Mouse (Mus musculus) testis, postnatal 14 days (tissue): ENCODE measurements around the gene Nsmf.

ENCODE experiments used
- DNase-seq: peaks from one replicate; pipeline ENCODE4 v3.0.0; 2021; ENCODE audit warnings: low spot score

The Nsmf gene

GRCm38 (mm10) chr2:25054221-25055067 lies at the start of gene Nsmf:
Gene Nsmf (plus strand): TSS chr2:25054355.
- DNase-seq = peak; percentile 83

- no peak for DNase-seq
Observed at GRCm38 (mm10) chr2:25006767-25007166, 47.4 kb upstream of the Nsmf start.

GRCm38 (mm10) chr2:25008250-25008649 lies 45.9 kb upstream of the Nsmf start:
- no peak for DNase-seq

DNA sequence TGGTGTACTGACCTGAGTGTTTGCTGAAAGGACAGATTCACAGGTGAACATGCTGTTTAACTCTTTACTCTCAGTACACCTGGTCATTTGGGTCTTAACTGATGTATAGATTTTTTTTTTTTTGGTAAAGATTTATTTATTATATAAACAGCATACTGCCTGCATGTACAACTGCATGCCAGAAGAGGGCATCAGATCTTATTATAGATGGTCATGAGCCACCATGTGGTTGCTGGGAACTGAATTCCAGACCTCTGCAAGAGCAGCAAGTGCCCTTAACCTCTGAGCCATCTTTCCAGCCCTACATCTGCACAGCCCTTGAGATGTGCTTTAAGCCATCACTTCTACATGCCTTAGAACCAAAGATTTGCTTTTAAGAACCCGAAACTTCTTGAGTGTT lies 31.5 kb upstream of the Nsmf start:
- DNase-seq = no peak

- no peak for DNase-seq
Observed at GRCm38 (mm10) chr2:25025109-25025508, 29.0 kb upstream of the Nsmf start.

- no peak for DNase-seq
Observed at GRCm38 (mm10) chr2:25034994-25035393, 19.2 kb upstream of the Nsmf start.

GRCm38 (mm10) chr2:25040089-25040488 lies 14.1 kb upstream of the Nsmf start:
- no peak for DNase-seq

GRCm38 (mm10) chr2:25050921-25051320 lies 3.2 kb upstream of the Nsmf start:
- DNase-seq = no peak

DNA sequence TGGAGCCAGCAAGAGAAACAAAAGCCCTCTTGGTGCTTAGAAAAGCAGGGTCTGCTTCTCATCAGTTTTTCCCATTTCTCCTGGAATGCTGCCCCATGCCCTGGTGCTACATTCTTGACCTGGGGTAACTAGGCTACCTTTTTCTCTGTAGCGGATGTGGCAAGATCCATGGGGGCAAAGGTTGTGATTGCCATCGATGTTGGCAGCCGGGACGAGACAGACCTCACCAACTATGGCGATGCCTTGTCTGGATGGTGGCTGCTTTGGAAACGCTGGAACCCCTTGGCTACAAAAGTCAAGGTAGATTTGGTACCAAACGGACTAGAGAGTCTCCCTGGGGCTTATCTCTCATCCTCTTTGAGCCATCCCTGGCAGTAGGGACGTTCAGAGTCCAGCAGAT lies 2.7 kb upstream of the Nsmf start:
- DNase-seq = no peak

GRCm38 (mm10) chr2:25053101-25053500 lies 1.1 kb upstream of the Nsmf start:
- DNase-seq = no peak

- DNase-seq = no peak
Observed at GRCm38 (mm10) chr2:25055068-25055405, 882 bp downstream of the Nsmf start.

DNA sequence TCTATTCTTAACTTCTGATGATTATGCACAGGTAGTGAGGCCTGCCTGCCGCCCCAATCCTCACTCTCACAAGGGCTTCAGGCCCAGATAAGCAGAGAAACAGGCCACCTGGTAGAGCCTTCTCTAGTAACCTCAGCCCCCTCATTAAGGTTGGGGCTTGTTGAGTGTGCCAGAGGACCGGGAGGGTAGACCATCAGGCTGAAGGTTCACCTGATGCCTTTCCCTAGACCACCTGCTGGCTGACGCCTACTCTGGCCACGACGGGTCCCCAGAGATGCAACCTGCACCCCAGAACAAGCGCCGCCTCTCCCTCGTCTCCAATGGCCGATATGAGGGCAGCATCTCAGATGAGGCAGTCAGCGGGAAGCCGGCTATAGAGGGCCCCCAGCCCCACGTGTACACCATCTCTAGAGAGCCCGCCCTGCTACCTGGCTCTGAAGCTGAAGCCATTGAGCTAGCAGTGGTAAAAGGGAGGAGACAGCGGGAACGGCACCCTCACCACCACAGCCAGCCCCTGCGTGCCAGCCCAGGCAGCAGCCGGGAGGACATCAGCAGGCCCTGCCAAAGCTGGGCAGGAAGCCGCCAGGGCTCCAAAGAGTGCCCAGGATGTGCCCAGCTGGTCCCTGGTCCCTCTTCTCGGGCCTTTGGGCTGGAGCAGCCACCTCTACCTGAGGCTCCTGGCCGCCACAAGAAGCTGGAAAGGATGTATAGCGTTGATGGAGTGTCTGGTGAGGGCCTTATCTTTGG lies 1.4 kb downstream of the Nsmf start:
- no peak for DNase-seq

DNA sequence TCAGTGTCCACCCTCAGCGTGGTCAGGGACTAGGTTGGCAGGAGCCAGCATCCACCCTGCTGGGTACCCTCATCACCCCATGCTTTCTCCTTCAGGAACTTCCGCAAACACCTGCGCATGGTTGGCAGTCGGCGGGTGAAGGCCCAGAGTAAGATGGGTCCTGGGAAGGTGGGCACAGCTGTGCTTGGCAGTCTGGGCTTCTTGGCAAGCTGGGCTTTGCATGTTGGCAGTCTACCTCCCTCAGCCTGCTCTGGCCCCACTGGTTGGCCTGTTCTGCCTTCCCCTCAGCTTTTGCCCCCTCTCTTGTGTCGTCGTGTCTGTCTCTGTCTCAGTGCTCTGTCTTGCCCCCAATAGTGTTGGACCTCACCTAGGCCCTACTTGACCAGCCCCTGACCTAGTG lies 4.8 kb downstream of the Nsmf start:
- DNase-seq = no peak

- DNase-seq = no peak
Observed at GRCm38 (mm10) chr2:25063523-25063922, 9.4 kb downstream of the Nsmf start.

DNA sequence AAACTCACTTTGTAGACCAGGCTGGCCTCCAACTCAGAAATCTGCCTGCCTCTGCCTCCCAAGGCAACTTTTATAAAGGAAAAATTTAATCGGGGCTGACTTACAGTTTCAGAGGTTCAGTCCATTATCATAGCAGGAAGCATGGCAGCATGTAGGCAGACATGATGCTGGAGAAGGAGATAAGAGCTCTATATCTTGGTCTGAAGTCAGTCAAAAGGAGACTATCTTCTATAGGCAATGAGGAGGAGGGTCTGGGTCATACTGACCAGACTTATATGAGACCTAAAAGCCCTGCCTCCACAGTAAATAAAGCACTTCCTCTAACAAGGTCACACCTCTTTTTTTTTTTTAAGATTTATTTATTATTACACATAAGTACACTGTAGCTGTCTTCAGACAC lies 10.1 kb downstream of the Nsmf start:
- no peak for DNase-seq

DNA sequence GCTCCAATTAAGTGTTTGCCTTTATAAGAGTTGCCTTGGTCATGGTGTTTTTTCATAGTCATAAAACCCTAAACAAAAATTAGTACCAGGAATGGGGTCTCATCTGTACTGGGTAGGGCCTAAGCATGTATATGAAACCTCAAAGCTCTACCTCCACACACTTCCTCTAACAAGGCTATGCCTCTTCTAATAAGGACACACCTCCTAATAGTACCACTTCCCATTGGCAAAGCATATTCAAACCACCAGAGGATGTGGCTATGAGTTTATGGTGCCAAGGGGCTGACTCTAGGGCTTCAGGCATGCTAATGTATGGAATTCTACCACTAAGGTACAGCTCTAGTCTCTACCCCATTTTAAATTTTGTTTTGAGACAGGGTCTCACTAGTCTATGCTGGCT lies 11.4 kb downstream of the Nsmf start:
- no peak for DNase-seq

DNA sequence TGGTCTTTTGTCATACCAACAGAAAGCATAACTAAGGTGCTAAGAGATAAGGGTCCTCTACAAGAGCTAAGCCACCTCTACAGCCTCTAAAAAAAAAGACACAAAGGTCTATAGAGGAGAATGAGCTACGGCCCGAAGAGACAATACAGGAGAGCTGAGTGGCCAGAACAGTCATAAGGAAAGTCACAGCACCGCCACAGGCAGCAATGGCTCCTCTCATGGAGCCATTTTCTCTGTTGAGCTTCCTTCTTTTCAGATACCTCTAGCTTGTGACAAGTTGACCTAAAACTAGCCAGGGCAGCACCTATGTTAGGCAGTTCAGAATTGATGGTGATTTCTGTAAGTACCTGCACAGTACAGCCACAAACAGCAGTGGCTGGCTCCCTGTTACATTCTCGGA lies 12.4 kb downstream of the Nsmf start:
- DNase-seq = no peak

- no peak for DNase-seq
Observed at GRCm38 (mm10) chr2:25069537-25069936, 15.4 kb downstream of the Nsmf start.

GRCm38 (mm10) chr2:25072398-25072797 lies 18.2 kb downstream of the Nsmf start:
- DNase-seq = no peak

DNA sequence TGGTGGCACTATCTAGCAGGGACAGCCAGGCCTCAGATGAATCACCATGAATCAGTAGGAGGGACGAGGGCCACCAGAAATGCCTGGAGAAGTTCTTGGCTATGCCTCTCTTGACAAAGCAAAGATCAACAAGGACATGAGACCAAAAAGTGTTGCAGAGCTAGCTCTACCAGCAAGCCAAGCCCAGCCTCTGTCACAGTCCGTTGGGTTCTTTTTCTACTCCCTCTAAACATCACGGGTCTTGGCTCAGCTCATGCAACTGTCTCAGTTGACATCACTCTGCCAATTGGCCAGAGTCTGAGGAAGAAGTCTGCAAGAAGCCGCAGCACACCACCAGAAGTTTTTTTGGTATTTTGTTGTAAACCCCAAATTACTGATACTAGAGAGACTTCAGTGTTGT lies 21.4 kb downstream of the Nsmf start:
- DNase-seq = no peak

DNA sequence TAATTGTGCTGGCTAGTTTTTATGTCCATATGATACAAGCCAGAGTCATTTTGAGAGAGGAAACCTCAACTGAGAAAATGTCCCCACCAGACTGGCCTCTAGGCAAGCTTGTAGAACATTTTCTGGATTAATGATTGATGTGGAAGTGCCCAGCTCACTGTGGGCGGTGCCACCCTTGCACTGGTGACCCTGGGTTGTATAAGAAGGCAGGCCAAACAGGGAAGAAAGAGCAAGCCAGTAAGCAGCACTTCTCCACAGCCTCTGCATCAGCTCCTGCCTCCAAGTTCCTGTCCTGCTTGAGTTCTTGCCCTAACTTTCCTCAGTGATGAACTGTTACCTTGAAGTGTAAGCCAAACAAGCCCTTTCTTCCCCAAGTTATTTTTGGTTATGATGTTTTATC lies 24.8 kb downstream of the Nsmf start:
- DNase-seq = no peak

- DNase-seq = no peak
Observed at GRCm38 (mm10) chr2:25080076-25080475, 25.9 kb downstream of the Nsmf start, which contains the start of gene Entpd8. Gene Entpd8 (plus strand): TSS chr2:25080304.

GRCm38 (mm10) chr2:25083697-25084096 lies 29.5 kb downstream of the Nsmf start:
- no peak for DNase-seq

- DNase-seq = no peak
Observed at GRCm38 (mm10) chr2:25085571-25085970, 31.4 kb downstream of the Nsmf start.
